Mouse (Mus musculus) limb, embryonic 13.5 days (tissue): ENCODE results near the gene Klhdc9. TPM values are rescaled to one million over a fixed set of nuclear protein-coding genes. Genes with fewer than 3 reads are reported as not detected.
"Not testable (repeated sequence)": the region's sequence is repeated elsewhere in the genome, so short reads cannot be mapped to it uniquely, and the experiment has no call there.

Experiments used
- ATAC-seq: fragments of 200-750 bp; cut with Nextera tagmentation; 2 replicates; pipeline ENCODE4 v1.8.0; 2017; ENCODE audit warnings: low read depth, moderate number of reproducible peaks, moderate TSS enrichment; ENCODE audit not compliant: low FRiP score
- H3K27ac ChIP-seq: fragments of 300-500 bp; sonication (generic); 2 replicates; pipeline ENCODE4 v1.5.1; 2015; ENCODE audit warnings: inconsistent platforms, mild to moderate bottlenecking, moderate library complexity
- H3K27me3 ChIP-seq: fragments of 300-500 bp; sonication (generic); 2 replicates; pipeline ENCODE4 v1.6.1; 2015; ENCODE audit warnings: mild to moderate bottlenecking, inconsistent platforms
- H3K36me3 ChIP-seq: fragments of 300-500 bp; sonication (generic); 2 replicates; pipeline ENCODE4 v1.6.1; 2015; ENCODE audit warnings: inconsistent platforms, mild to moderate bottlenecking, moderate library complexity
- H3K4me1 ChIP-seq: fragments of 300-500 bp; sonication (generic); 2 replicates; pipeline ENCODE4 v1.6.1; 2015; ENCODE audit warnings: inconsistent platforms
- H3K4me2 ChIP-seq: fragments of 300-500 bp; sonication (generic); replicated peaks from 2 replicates; pipeline ENCODE4 v1.6.1; 2015; ENCODE audit warnings: inconsistent platforms, mild to moderate bottlenecking, moderate library complexity
- H3K4me3 ChIP-seq: fragments of 300-500 bp; sonication (generic); 2 replicates; pipeline ENCODE4 v1.5.1; 2015; ENCODE audit warnings: moderate library complexity, mild to moderate bottlenecking, inconsistent platforms
- H3K9ac ChIP-seq: fragments of 300-500 bp; sonication (generic); 2 replicates; pipeline ENCODE4 v1.6.1; 2015; ENCODE audit warnings: mild to moderate bottlenecking, inconsistent platforms
- H3K9me3 ChIP-seq: fragments of 300-500 bp; sonication (generic); 2 replicates; pipeline ENCODE4 v1.6.1; 2016; ENCODE audit warnings: inconsistent platforms
- WGBS: fragments of 180-500 bp; shearing (Covaris S2); methylation state at CpG from one replicate; pipeline ENCODE4 v1.1.7; 2015; 5-methylcytosine and 5-hydroxymethylcytosine counted together
- polyA plus RNA-seq: library from polyadenylated mRNA; unstranded; fragments of >200 nt; fragmentation: Nextera tagmentation; extraction: Ambion mirVana; gene quantifications from 2 replicates; pipeline ENCODE4 v1.2.1, GENCODE M21; 2015

The Klhdc9 gene
- polyA plus RNA-seq, 1 experiment from 2014 or later: 2.2 TPM

- peak overlapping the region; percentile 99 for H3K27ac ChIP-seq
- peak overlapping the region; percentile 79 for H3K4me3 ChIP-seq
- peak overlapping the region; percentile 94 for H3K9ac ChIP-seq
- H3K4me1 ChIP-seq: peaks cover 40% of the 10 kb centered on the region
- 30% methylated on average over 9 of the region's 9 CpGs for WGBS
- no peaks in the 10 kb centered on the region for H3K27me3 ChIP-seq
- peak overlapping the region; percentile 77 for H3K4me2 ChIP-seq
- no peak for ATAC-seq
- H3K36me3 ChIP-seq: peaks cover 8% of the 10 kb centered on the region
- no peaks in the 10 kb centered on the region for H3K9me3 ChIP-seq
Measured at GRCm38 (mm10) chr1:171328244-171328643, 32.4 kb downstream of the Klhdc9 start.

DNA sequence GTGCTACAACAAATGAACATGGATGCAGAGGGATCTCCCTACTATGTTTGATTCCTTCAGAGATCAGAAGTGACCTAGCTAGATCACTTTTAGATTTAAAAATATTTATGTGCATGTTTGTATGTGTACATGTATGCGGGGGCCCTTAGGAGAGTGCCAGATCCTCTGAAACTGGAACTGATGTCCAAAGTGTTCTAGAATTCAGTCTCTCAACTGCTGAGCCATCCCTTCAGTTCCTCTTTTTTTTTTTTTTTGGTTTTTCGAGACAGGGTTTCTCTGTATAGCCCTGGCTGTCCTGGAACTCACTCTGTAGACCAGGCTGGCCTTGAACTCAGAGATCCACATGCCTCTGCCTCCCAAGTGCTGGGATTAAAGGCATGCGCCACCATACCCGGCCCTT is 34.0 kb downstream of the Klhdc9 start:
- not testable (repeated sequence) for ATAC-seq, H3K27ac ChIP-seq, H3K9me3 ChIP-seq, H3K36me3 ChIP-seq, H3K9ac ChIP-seq, H3K4me3 ChIP-seq, H3K27me3 ChIP-seq, H3K4me2 ChIP-seq
- peaks cover 29% of the 10 kb centered on the region for H3K4me1 ChIP-seq
- WGBS: 88% methylated on average over 4 of the region's 4 CpGs

DNA sequence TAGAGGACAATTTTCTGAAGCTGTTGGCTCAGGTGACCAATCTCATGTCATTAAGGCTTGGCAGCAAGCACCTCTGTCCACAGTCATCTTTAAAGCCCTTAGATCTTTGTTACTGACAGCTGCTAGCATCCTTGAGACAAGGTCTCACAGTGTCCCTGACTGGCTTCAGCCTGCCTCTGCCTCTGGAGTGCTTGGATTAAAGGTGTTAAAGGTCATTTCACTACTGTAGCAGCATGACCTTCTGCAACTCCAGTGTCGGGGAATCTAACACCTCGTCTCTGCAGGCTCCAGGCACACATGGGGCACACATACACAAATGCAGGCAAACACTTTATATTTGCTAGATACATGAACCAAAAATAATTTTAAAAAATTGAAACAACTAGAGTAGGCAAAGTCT is 35.0 kb downstream of the Klhdc9 start:
- Histone ChIP-seq H3K4me3 (no peak overlapping the region), H3K36me3 (no peaks in the 10 kb centered on the region), H3K9ac (no peak overlapping the region), H3K27me3 (no peaks in the 10 kb centered on the region), H3K4me1 (peaks cover 19% of the 10 kb centered on the region), H3K9me3 (no peaks in the 10 kb centered on the region), H3K4me2 (no peak overlapping the region), H3K27ac (no peak overlapping the region)
- no peak for ATAC-seq
- WGBS: 72% methylated on average over 2 of the region's 2 CpGs

DNA sequence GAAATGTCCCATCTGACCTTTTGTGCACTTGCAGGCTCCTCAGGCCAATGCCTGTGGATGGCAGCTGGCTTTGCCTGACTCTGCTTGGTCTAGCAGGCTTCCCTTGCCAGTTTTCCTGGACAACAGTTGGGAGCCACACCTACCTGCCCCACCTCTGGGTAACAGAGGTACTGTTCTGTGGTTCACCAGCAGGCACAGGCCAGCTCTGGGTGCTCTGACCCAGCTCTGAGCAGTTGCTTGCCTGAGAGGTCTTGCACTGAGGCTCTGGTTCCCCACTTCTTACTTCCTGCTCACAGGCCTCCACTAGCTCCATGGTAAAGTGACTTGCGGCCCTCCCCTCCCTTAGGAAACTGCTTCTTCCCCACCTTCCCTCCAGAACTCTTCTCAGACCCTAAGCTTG is 38.6 kb downstream of the Klhdc9 start:
- H3K27me3 ChIP-seq: no peaks in the 10 kb centered on the region
- no peak overlapping the region for H3K9ac ChIP-seq
- WGBS: 77% methylated on average over 1 of the region's 1 CpGs
- H3K9me3 ChIP-seq: no peaks in the 10 kb centered on the region
- H3K27ac ChIP-seq: no peak overlapping the region
- peak; percentile 48; the same call in 1 of the 2 replicates for ATAC-seq
- H3K4me1 ChIP-seq: peaks cover under 1% of the 10 kb centered on the region
- H3K36me3 ChIP-seq: no peaks in the 10 kb centered on the region
- no peak overlapping the region for H3K4me3 ChIP-seq
- H3K4me2 ChIP-seq: no peak overlapping the region

GRCm38 (mm10) chr1:171321415-171321814 is 39.2 kb downstream of the Klhdc9 start:
- Histone ChIP-seq H3K36me3 (no peaks in the 10 kb centered on the region), H3K9me3 (no peaks in the 10 kb centered on the region), H3K27ac (no peak overlapping the region), H3K27me3 (no peaks in the 10 kb centered on the region), H3K4me1 (no peaks in the 10 kb centered on the region), H3K9ac (no peak overlapping the region), H3K4me3 (no peak overlapping the region), H3K4me2 (no peak overlapping the region)
- no peak for ATAC-seq

GRCm38 (mm10) chr1:171320151-171320550 is 40.4 kb downstream of the Klhdc9 start:
- no peaks in the 10 kb centered on the region for H3K9me3 ChIP-seq
- WGBS: 19% methylated on average over 5 of the region's 5 CpGs
- no peak for ATAC-seq
- no peak overlapping the region for H3K9ac ChIP-seq
- H3K4me2 ChIP-seq: peak overlapping the region; percentile 21
- H3K36me3 ChIP-seq: no peaks in the 10 kb centered on the region
- no peaks in the 10 kb centered on the region for H3K27me3 ChIP-seq
- H3K4me3 ChIP-seq: no peak overlapping the region
- no peak overlapping the region for H3K27ac ChIP-seq
- no peaks in the 10 kb centered on the region for H3K4me1 ChIP-seq

DNA sequence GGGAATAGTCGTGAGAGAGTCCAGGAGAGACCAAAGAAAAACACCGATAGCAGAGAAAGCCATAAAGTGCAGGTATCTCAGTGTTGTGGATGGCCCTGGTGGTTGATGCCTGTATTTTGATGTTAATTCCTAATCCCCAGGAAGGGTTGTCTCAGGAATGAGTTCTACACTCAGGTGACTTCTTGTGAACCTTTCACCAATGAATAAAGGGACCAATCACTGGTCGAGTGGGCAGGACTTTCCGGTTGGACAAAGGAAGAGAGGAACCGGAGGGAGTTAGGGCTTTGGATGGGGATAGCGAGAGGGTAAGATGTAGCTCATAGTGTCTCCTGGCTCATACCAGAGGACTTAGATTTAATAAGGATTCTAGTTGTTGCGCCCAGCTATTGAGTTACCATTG is 40.9 kb downstream of the Klhdc9 start:
- H3K27me3 ChIP-seq: no peaks in the 10 kb centered on the region
- no peaks in the 10 kb centered on the region for H3K4me1 ChIP-seq
- peak overlapping the region; percentile 21 for H3K4me2 ChIP-seq
- H3K36me3 ChIP-seq: no peaks in the 10 kb centered on the region
- no peak overlapping the region for H3K4me3 ChIP-seq
- H3K9me3 ChIP-seq: no peaks in the 10 kb centered on the region
- ATAC-seq: no peak
- WGBS: 14% methylated on average over 7 of the region's 7 CpGs
- H3K27ac ChIP-seq: no peak overlapping the region
- H3K9ac ChIP-seq: no peak overlapping the region

DNA sequence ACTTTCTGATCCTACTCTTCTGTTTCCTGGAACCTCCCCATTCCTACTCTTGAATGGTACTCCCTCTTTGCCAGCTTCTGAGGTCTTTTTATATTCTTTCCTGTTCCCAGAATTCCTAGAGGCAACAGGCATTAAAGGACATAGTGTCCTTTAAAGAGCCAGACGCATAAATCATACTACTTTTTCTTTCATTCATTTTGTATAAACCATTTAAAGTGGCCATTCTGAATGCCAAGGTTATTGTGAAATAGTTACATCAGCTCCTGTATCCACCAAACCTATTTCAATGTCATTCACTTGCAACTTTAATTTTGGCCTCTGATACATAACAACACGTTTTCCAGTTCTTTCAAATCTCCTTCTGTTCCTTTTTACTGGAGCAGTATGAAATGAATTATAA is 51.3 kb downstream of the Klhdc9 start:
- no peak overlapping the region for H3K4me2 ChIP-seq
- no peak overlapping the region for H3K27ac ChIP-seq
- no peak overlapping the region for H3K4me3 ChIP-seq
- H3K36me3 ChIP-seq: no peaks in the 10 kb centered on the region
- H3K27me3 ChIP-seq: no peaks in the 10 kb centered on the region
- no peaks in the 10 kb centered on the region for H3K4me1 ChIP-seq
- ATAC-seq: no peak
- H3K9ac ChIP-seq: no peak overlapping the region
- H3K9me3 ChIP-seq: no peaks in the 10 kb centered on the region
- WGBS: 73% methylated on average over 2 of the region's 2 CpGs

Other genes with a start within 250 kb of the Klhdc9 start
- 0.86 and 1.5 TPM in 2 replicates for gene Cfap126, start 246.9 kb downstream of the Klhdc9 start, polyA plus RNA-seq
- 224 and 236 TPM in 2 replicates for gene Sdhc, start 210.2 kb downstream of the Klhdc9 start, polyA plus RNA-seq
- 5.0 and 6.8 TPM in 2 replicates for gene Mpz, start 210.1 kb downstream of the Klhdc9 start, polyA plus RNA-seq
- gene Pcp4l1, start 164.5 kb downstream of the Klhdc9 start, polyA plus RNA-seq: 2.8 and 3.3 TPM in 2 replicates
- gene Nr1i3, start 146.8 kb downstream of the Klhdc9 start, polyA plus RNA-seq: 0.19 and 0.25 TPM in 2 replicates
- 32.3 and 34.4 TPM in 2 replicates for gene Tomm40l, start 138.3 kb downstream of the Klhdc9 start, polyA plus RNA-seq
- gene Apoa2, start 135.7 kb downstream of the Klhdc9 start, polyA plus RNA-seq: 2.0 and 15.7 TPM in 2 replicates
- 37.8 and 39.1 TPM in 2 replicates for gene Fcer1g, start 126.4 kb downstream of the Klhdc9 start, polyA plus RNA-seq
- gene Adamts4, start 110.4 kb downstream of the Klhdc9 start, polyA plus RNA-seq: 12.7 and 14.3 TPM in 2 replicates
- gene Ndufs2, start 109.4 kb downstream of the Klhdc9 start, polyA plus RNA-seq: 253 and 254 TPM in 2 replicates
- gene B4galt3, start 90.5 kb downstream of the Klhdc9 start, polyA plus RNA-seq: 86.2 and 94.0 TPM in 2 replicates
- 69.7 and 77.4 TPM in 2 replicates for gene Ppox, start 79.6 kb downstream of the Klhdc9 start, polyA plus RNA-seq
- gene Usp21, start 72.8 kb downstream of the Klhdc9 start, polyA plus RNA-seq: 126 TPM in 2 replicates
- gene Ufc1, start 65.8 kb downstream of the Klhdc9 start, polyA plus RNA-seq: 110 and 116 TPM in 2 replicates
- gene Dedd, start 31.7 kb downstream of the Klhdc9 start, polyA plus RNA-seq: 61.1 and 66.2 TPM in 2 replicates
- 43.5 and 43.9 TPM in 2 replicates for gene Nit1, start 15.2 kb downstream of the Klhdc9 start, polyA plus RNA-seq
- gene Pfdn2, start 15.1 kb downstream of the Klhdc9 start, polyA plus RNA-seq: 120 and 128 TPM in 2 replicates
- gene Nectin4, start 9.3 kb upstream of the Klhdc9 start, polyA plus RNA-seq: 11.7 and 13.7 TPM in 2 replicates
- 1.4 and 1.5 TPM in 2 replicates for gene Arhgap30, start 28.2 kb upstream of the Klhdc9 start, polyA plus RNA-seq
- gene Usf1, start 50.5 kb upstream of the Klhdc9 start, polyA plus RNA-seq: 102 and 118 TPM in 2 replicates
- 7.3 and 9.0 TPM in 2 replicates for gene Tstd1, start 58.1 kb upstream of the Klhdc9 start, polyA plus RNA-seq
- 40.4 and 40.6 TPM in 2 replicates for gene F11r, start 76.7 kb upstream of the Klhdc9 start, polyA plus RNA-seq
- gene Alyref2, start 142.7 kb upstream of the Klhdc9 start, polyA plus RNA-seq: 15.8 and 16.4 TPM in 2 replicates
- not detected in 2 replicates for gene Itln1, start 174.5 kb upstream of the Klhdc9 start, polyA plus RNA-seq
- 0.11 TPM in 1 of 2 replicates, not detected in the other for gene Cd244a, start 198.4 kb upstream of the Klhdc9 start, polyA plus RNA-seq
- 0.18 and 0.29 TPM in 2 replicates for gene Ly9, start 246.6 kb upstream of the Klhdc9 start, polyA plus RNA-seq